Comparison of ENCODE assay signal across 8 mouse cellular contexts in genomic region chr17:86167320-86168230, GRCm38 (mm10). TPM values are rescaled to one million over a fixed set of nuclear protein-coding genes. Genes with fewer than 3 reads are reported as not detected.
DNase-seq lines count a peak whose midpoint lies in the region; ATAC-seq lines count a peak whose summit lies in the region.

Prkce (plus strand) TSS chr17:86167785.

- peak within 1 kb of the TSS; percentile 87 for H3K9ac ChIP-seq in limb, embryonic 13.5 days
- peak within 1 kb of the TSS; percentile 53 for H3K9ac ChIP-seq in midbrain, embryonic 15.5 days

- WGBS in embryonic facial prominence, embryonic 10.5 days = under 1% methylated on average over 115 of the region's 115 CpGs
- WGBS in limb, embryonic 13.5 days = under 1% methylated on average over 86 of the region's 115 CpGs
- WGBS in midbrain, embryonic 15.5 days = under 1% methylated on average over 86 of the region's 115 CpGs

- no peaks in the 10 kb centered on the region for H3K36me3 ChIP-seq in embryonic facial prominence, embryonic 10.5 days (replicated peaks)
- no peaks in the 10 kb centered on the region for H3K36me3 ChIP-seq in limb, embryonic 13.5 days
- H3K36me3 ChIP-seq in midbrain, embryonic 15.5 days (replicated peaks) = no peaks in the 10 kb centered on the region

- DNase-seq in layer of hippocampus, adult 11-12 months (ENCODE audit: low spot score) = peak; percentile 84
- DNase-seq in layer of hippocampus, adult 9-10 months (ENCODE audit: low spot score) = no peak
- peak; percentile 92 for DNase-seq in embryonic facial prominence, embryonic 10.5 days (ENCODE audit: low spot score)
- DNase-seq in kidney, adult 11 months = peak; percentile 76
- DNase-seq in spleen, adult 18-20 months = peak; percentile 80 to 81

- peak within 1 kb of the TSS; percentile 83 for H3K4me3 ChIP-seq in embryonic facial prominence, embryonic 10.5 days
- peak within 1 kb of the TSS; percentile 75 for H3K4me3 ChIP-seq in limb, embryonic 13.5 days
- H3K4me3 ChIP-seq in midbrain, embryonic 15.5 days = peak within 1 kb of the TSS; percentile 53

- H3K4me1 ChIP-seq in embryonic facial prominence, embryonic 10.5 days = peaks cover 45% of the 10 kb centered on the region
- peaks cover 42% of the 10 kb centered on the region for H3K4me1 ChIP-seq in limb, embryonic 13.5 days
- peaks cover 46% of the 10 kb centered on the region for H3K4me1 ChIP-seq in midbrain, embryonic 15.5 days

- H3K4me2 ChIP-seq in limb, embryonic 13.5 days (replicated peaks) = peak within 1 kb of the TSS; percentile 95
- peak within 1 kb of the TSS; percentile 90 for H3K4me2 ChIP-seq in midbrain, embryonic 15.5 days

- no peaks in the 10 kb centered on the region for H3K9me3 ChIP-seq in embryonic facial prominence, embryonic 10.5 days
- no peaks in the 10 kb centered on the region for H3K9me3 ChIP-seq in limb, embryonic 13.5 days
- H3K9me3 ChIP-seq in midbrain, embryonic 15.5 days = no peaks in the 10 kb centered on the region

- H3K27ac ChIP-seq in embryonic facial prominence, embryonic 10.5 days (replicated peaks) = peak within 1 kb of the TSS; percentile 93
- peak within 1 kb of the TSS; percentile 98 for H3K27ac ChIP-seq in limb, embryonic 13.5 days
- H3K27ac ChIP-seq in midbrain, embryonic 15.5 days = peak within 1 kb of the TSS; percentile 77

- H3K27me3 ChIP-seq in embryonic facial prominence, embryonic 10.5 days (replicated peaks; ENCODE audit: low read depth, poor library complexity, severe bottlenecking) = peaks cover 30% of the 10 kb centered on the region
- no peaks in the 10 kb centered on the region for H3K27me3 ChIP-seq in limb, embryonic 13.5 days
- H3K27me3 ChIP-seq in midbrain, embryonic 15.5 days (replicated peaks) = 0 out of 2 replicates have a peak, but pooled peaks cover 2% of the 10 kb centered on the region

- ATAC-seq in granulocyte monocyte progenitor cell, adult 5-6 weeks (replicated peaks; ENCODE audit: poor library complexity, severe bottlenecking) = peak; percentile 54
- peak; percentile 74 for ATAC-seq in limb, embryonic 13.5 days (ENCODE audit: low FRiP score, low read depth)
- ATAC-seq in midbrain, embryonic 15.5 days (replicated peaks) = peak; percentile 79

RNA-seq across cellular contexts. Expression of gene Prkce, which starts in this region (rescaled TPM):
- polyA plus RNA-seq in embryonic facial prominence, embryonic 10.5 days (2016; fragmentation: Nextera tagmentation; extraction: Ambion mirVana) = 4.2 and 5.6 TPM in 2 replicates
- total RNA-seq in granulocyte monocyte progenitor cell, adult 5-6 weeks (2014; fragmentation: Nextera tagmentation) = 4.0 and 5.9 TPM in 2 replicates
- 2.0 and 2.3 TPM in 2 replicates for total RNA-seq in granulocyte monocyte progenitor cell, adult 5-6 weeks (2017)
- polyA plus RNA-seq in limb, embryonic 13.5 days (2015; fragmentation: Nextera tagmentation; extraction: Ambion mirVana) = 6.2 and 6.7 TPM in 2 replicates
- 36.1 and 38.5 TPM in 2 replicates for polyA plus RNA-seq in midbrain, embryonic 15.5 days (2015; fragmentation: Nextera tagmentation; extraction: Ambion mirVana)
